Mouse (Mus musculus) stomach, embryonic 16.5 days (tissue): ENCODE measurements around the gene Poldip2. TPM values are rescaled to one million over a fixed set of nuclear protein-coding genes. Genes with fewer than 3 reads are reported as not detected.
A peak's percentile ranks its signal among the peaks of the same experiment; 100 is the strongest.
"Not testable (repeated sequence)": the region's sequence is repeated elsewhere in the genome, so short reads cannot be mapped to it uniquely, and the experiment has no call there.

Experiments used
- ATAC-seq: fragments of 200-750 bp; cut with Nextera tagmentation; 2 replicates; pipeline ENCODE4 v1.8.0; 2017; ENCODE audit warnings: moderate number of reproducible peaks, moderate TSS enrichment; ENCODE audit not compliant: insufficient read depth, low FRiP score
- H3K27ac ChIP-seq: fragments of 300-500 bp; sonication (generic); 2 replicates; pipeline ENCODE4 v1.5.1; 2014; ENCODE audit warnings: low read length
- H3K27me3 ChIP-seq: fragments of 300-500 bp; sonication (generic); 2 replicates; pipeline ENCODE4 v1.6.1; 2014; ENCODE audit warnings: low read length, control low read depth, mixed read lengths; ENCODE audit not compliant: control insufficient read depth, insufficient read depth
- H3K36me3 ChIP-seq: fragments of 300-500 bp; sonication (generic); 2 replicates; pipeline ENCODE4 v1.6.1; 2014; ENCODE audit warnings: low read length; ENCODE audit not compliant: control insufficient read depth, insufficient read depth
- H3K4me1 ChIP-seq: fragments of 300-500 bp; sonication (generic); 2 replicates; pipeline ENCODE4 v1.6.1; 2014; ENCODE audit warnings: low read length, control low read depth, mixed read lengths; ENCODE audit not compliant: control insufficient read depth, insufficient read depth
- H3K4me2 ChIP-seq: fragments of 300-500 bp; sonication (generic); 2 replicates; pipeline ENCODE4 v1.6.1; 2014; ENCODE audit warnings: low read depth, low read length, mixed read lengths
- H3K4me3 ChIP-seq: fragments of 300-500 bp; sonication (generic); replicated peaks from 2 replicates; pipeline ENCODE4 v1.5.1; 2014; ENCODE audit warnings: mild to moderate bottlenecking, low read length
- H3K9ac ChIP-seq: fragments of 300-500 bp; sonication (generic); 2 replicates; pipeline ENCODE4 v1.6.1; 2014; ENCODE audit warnings: low read length
- H3K9me3 ChIP-seq: fragments of 300-500 bp; sonication (generic); replicated peaks from 2 replicates; pipeline ENCODE4 v1.6.1; 2016; ENCODE audit warnings: low read length, control low read depth; ENCODE audit not compliant: control insufficient read depth
- WGBS: fragments of 180-500 bp; shearing (Covaris S2); extraction: QIAGEN DNeasy Blood & Tissue Kit; methylation state at CpG from one replicate; pipeline ENCODE4 v1.1.7; 2014; 5-methylcytosine and 5-hydroxymethylcytosine counted together
- polyA plus RNA-seq: library from polyadenylated mRNA; unstranded; fragments of >200 nt; fragmentation: Nextera tagmentation; extraction: Ambion mirVana; gene quantifications from 2 replicates; pipeline ENCODE4 v1.2.1, GENCODE M21; 2015

Gene Poldip2
- polyA plus RNA-seq, 1 experiment from 2014 or later: 136 TPM

GRCm38 (mm10) chr11:78531515-78531914, 19.5 kb downstream of the Poldip2 start:
- H3K36me3 ChIP-seq: peaks cover 20% of the 10 kb centered on the region; the same call in 1 of the 2 replicates
- 91% methylated on average over 10 of the region's 10 CpGs for WGBS
- H3K4me2 ChIP-seq, H3K4me3 ChIP-seq, ATAC-seq, H3K9ac ChIP-seq, H3K9me3 ChIP-seq, H3K27me3 ChIP-seq, H3K4me1 ChIP-seq, H3K27ac ChIP-seq: not testable (repeated sequence)

- H3K9ac ChIP-seq: peak overlapping the region; percentile 81; the same call in 1 of the 2 replicates
- H3K9me3 ChIP-seq: no peaks in the 10 kb centered on the region
- ATAC-seq: no peak
- H3K4me1 ChIP-seq: peaks cover 20% of the 10 kb centered on the region
- 83% methylated on average over 4 of the region's 4 CpGs for WGBS
- H3K27me3 ChIP-seq: no peaks in the 10 kb centered on the region
- H3K36me3 ChIP-seq: peaks cover 1% of the 10 kb centered on the region; the same call in 1 of the 2 replicates
- H3K4me3 ChIP-seq: peak overlapping the region; percentile 66
- no peak overlapping the region for H3K27ac ChIP-seq
- H3K4me2 ChIP-seq: peak overlapping the region; percentile 71
These were observed 22.5 kb downstream of the Poldip2 start for GRCm38 (mm10) chr11:78534516-78534915.

DNA sequence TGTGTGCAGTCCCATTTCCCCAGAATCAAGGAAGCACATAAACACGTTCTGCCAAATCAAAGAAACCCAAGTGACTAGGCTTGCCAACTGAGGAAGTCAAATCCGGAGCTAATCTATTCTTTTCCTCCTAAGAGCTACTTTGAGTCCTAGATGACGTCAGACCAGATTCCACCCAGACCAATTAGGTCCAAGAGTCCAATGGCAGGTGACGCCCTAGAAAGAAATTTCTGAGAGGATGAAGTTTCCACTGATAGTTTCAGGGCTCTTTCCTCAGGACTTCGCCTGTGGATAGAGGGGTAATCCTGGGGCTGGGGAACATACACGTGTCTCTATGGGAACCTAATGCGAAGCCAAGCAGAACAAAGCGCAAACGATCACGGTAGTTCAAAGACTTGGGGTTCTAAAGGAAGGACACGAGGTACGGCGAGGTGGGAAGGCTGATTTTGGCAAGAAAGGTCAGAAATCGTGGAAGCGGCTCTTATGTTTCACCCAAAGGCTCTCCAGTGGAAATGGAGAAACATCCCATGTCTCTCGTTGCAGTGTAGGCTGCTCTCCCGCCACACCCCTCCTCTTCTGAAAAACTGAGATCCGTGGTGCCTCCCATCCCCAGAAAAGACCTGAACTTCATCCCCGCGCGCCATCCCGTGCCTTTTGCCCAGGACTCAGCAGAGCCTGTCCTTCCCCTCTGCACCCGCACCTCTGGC, 23.5 kb downstream of the Poldip2 start:
- H3K4me1 ChIP-seq: peaks cover 20% of the 10 kb centered on the region
- H3K36me3 ChIP-seq: peaks cover 3% of the 10 kb centered on the region
- peak; percentile 41 for ATAC-seq
- peak overlapping the region; percentile 66 for H3K4me3 ChIP-seq
- no peaks in the 10 kb centered on the region for H3K27me3 ChIP-seq
- peak overlapping the region; percentile 92 for H3K27ac ChIP-seq
- WGBS: under 1% methylated on average over 23 of the region's 23 CpGs
- H3K9me3 ChIP-seq: no peaks in the 10 kb centered on the region
- peak overlapping the region; percentile 71 for H3K4me2 ChIP-seq
- H3K9ac ChIP-seq: peak overlapping the region; percentile 81

DNA sequence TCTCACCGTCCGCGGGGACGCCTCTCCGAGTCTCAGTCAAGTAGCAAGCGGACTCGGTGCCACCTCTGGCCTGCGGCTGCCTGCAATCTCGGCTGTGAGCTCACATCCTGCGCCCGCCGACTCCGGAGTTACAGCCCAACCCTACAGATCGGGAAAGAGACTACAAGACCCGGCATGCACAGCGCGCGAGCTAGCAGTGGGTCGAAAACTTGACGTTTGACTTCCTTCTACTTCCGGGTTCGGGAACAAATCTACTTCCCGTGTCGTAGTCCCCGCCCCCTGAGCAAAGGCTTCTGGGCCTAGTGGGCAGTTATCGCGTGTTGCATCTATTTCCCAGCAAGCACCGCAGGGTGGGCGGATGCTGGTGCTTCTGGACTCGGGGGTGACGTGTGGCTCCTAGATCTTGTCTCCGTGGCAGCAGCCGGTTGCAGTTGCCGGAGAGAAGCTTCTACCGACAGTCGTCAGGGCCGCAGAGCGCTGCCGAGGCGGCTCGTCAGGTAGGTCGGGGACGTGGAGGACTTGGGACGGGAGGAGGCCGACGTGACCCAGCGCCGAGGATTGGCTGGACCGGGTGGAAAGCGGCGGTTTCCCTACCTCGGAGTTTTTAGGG, 24.2 kb downstream of the Poldip2 start, which contains the start of the genes Tnfaip1 and Ift20:
Gene Tnfaip1, minus strand, starts transcription at position 253 of the 610 bp plus-strand sequence.
Gene Ift20, plus strand, starts transcription at position 282 of the 610 bp plus-strand sequence.
- Histone ChIP-seq H3K4me3 (peak within 1 kb of the TSS; percentile 66), H3K36me3 (peaks cover 9% of the 10 kb centered on the region), H3K9ac (peak within 1 kb of the TSS; percentile 90), H3K4me1 (peaks cover 20% of the 10 kb centered on the region), H3K9me3 (no peaks in the 10 kb centered on the region), H3K27ac (peak within 1 kb of the TSS; percentile 92), H3K4me2 (peak within 1 kb of the TSS; percentile 85), H3K27me3 (no peaks in the 10 kb centered on the region)
- WGBS: under 1% methylated on average over 52 of the region's 52 CpGs
- peak; percentile 98 for ATAC-seq

DNA sequence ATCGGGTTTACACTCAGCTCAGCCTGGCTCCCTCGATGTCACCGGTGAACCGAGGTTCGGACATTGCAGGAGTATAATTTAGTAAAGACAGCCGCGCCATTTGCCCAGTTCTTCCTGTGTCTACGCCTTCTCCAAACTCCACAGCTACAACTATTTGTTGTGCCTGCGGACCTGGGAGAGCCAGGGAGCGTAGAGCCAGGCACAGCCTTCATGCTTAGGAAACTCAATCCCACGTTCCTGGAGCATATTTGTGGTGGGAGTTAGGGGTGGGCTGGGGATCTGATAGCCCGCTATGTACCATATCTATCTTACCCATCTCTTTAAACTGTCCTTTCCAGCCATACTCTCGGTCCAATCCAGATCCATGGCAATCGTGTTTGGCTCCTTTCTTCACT, 24.7 kb downstream of the Poldip2 start:
- no peak; the same call in 1 of the 2 replicates for ATAC-seq
- WGBS: under 1% methylated on average over 14 of the region's 14 CpGs

GRCm38 (mm10) chr11:78540358-78540757, 28.4 kb downstream of the Poldip2 start:
- H3K4me1 ChIP-seq: peaks cover 11% of the 10 kb centered on the region
- no peak for ATAC-seq
- no peak overlapping the region for H3K9ac ChIP-seq
- no peak overlapping the region for H3K4me3 ChIP-seq
- WGBS: 79% methylated on average over 3 of the region's 3 CpGs
- H3K9me3 ChIP-seq: no peaks in the 10 kb centered on the region
- no peak overlapping the region for H3K27ac ChIP-seq
- H3K4me2 ChIP-seq: no peak overlapping the region
- H3K36me3 ChIP-seq: peaks cover 15% of the 10 kb centered on the region
- no peaks in the 10 kb centered on the region for H3K27me3 ChIP-seq

More for the DNA sequence above, 24.7 kb downstream of the Poldip2 start:
- Histone ChIP-seq H3K27me3 (no peaks in the 10 kb centered on the region), H3K4me1 (peaks cover 20% of the 10 kb centered on the region), H3K9ac (peak overlapping the region; percentile 90), H3K27ac (peak overlapping the region; percentile 89), H3K4me3 (peak overlapping the region; percentile 66), H3K9me3 (no peaks in the 10 kb centered on the region), H3K4me2 (peak overlapping the region; percentile 85), H3K36me3 (peaks cover 12% of the 10 kb centered on the region)

DNA sequence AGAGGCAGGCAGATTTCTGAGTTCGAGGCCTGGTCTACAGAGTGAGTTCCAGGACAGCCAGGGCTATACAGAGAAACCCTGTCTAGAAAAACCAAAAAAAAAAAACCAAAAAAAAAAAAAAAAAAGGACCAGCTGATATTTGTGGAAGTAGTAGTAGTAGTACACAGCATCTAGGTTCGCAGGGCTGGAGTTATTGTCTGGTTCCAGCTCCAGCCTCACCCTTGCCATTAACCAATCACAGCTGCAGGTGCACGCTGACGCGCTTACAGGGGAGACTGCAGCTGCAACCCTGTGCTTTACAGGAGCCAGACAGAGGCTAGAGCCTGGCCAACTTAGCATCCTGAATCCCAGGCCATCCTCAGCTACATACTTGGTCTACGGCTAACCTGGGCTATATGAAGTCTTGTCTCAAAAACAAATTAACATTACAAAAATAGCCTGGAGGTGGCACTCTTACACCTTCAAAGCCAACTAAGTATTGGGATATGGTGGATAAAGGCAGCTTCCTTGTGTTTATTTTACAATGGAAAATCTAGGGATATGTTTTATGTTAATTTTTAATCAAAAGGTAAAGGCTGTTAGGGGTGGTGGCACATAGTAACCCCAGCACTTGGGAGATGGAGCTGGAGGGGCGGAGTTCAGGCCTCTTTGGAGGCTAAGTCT, 32.6 kb downstream of the Poldip2 start:
- no peak for ATAC-seq
- no peak overlapping the region for H3K27ac ChIP-seq
- WGBS: 92% methylated on average over 7 of the region's 7 CpGs
- no peak overlapping the region for H3K4me2 ChIP-seq
- no peak overlapping the region for H3K9ac ChIP-seq
- no peak overlapping the region for H3K4me3 ChIP-seq
- peaks cover 8% of the 10 kb centered on the region for H3K4me1 ChIP-seq
- H3K36me3 ChIP-seq: peaks cover 15% of the 10 kb centered on the region
- H3K27me3 ChIP-seq: no peaks in the 10 kb centered on the region
- no peaks in the 10 kb centered on the region for H3K9me3 ChIP-seq

DNA sequence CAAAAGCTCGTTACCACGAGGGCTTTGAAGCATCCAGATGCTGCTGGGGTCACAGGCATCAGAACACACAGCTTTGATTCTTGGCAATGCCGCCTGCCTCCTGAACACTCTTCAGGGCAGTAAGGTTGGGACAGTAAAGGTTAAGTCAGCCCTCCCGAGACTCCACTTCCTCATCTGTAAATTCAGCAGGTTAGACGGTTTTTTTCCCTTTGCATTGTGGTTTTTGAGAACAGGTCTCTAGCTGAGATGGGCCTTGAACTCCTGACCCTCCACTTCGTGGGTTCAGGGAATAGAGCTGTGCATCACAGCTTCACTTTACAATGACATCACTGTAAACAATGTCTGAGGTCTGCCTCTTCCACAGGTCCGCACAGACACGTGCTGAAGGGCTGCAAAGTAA, 33.2 kb downstream of the Poldip2 start:
- ATAC-seq: no peak
- no peak overlapping the region for H3K9ac ChIP-seq
- H3K4me2 ChIP-seq: no peak overlapping the region
- no peak overlapping the region for H3K27ac ChIP-seq
- H3K4me1 ChIP-seq: peaks cover 10% of the 10 kb centered on the region
- no peak overlapping the region for H3K4me3 ChIP-seq
- peaks cover 13% of the 10 kb centered on the region for H3K36me3 ChIP-seq
- WGBS: 49% methylated on average over 8 of the region's 8 CpGs
- no peaks in the 10 kb centered on the region for H3K27me3 ChIP-seq
- H3K9me3 ChIP-seq: no peaks in the 10 kb centered on the region
